Mouse (Mus musculus): ENCODE results near the gene Arl4d. TPM values are rescaled to one million over a fixed set of nuclear protein-coding genes. Genes with fewer than 3 reads are reported as not detected.
"Not testable (repeated sequence)": the region's sequence is repeated elsewhere in the genome, so short reads cannot be mapped to it uniquely, and the experiment has no call there.

Arl4d gene
- polyA plus RNA-seq (2014; fragmentation: Nextera tagmentation; extraction: Ambion mirVana) = 5.6 and 5.9 TPM in 2 replicates

- Histone ChIP-seq H3K9ac (peak within 1 kb of the TSS; percentile 70), H3K9me3 (ENCODE audit: control insufficient read depth, low read length) (no peaks in the 10 kb centered on the region), H3K4me1 (replicated peaks; ENCODE audit: control insufficient read depth, insufficient read depth, low read length) (peaks cover 7% of the 10 kb centered on the region), H3K27me3 (ENCODE audit: control insufficient read depth, insufficient read depth, low read length) (no peaks in the 10 kb centered on the region), H3K36me3 (replicated peaks; ENCODE audit: control insufficient read depth, insufficient read depth) (no peaks in the 10 kb centered on the region), H3K4me3 (replicated peaks; ENCODE audit: low read length) (peak within 1 kb of the TSS; percentile 52), H3K4me2 (replicated peaks) (peak within 1 kb of the TSS; percentile 63), H3K27ac (peak within 1 kb of the TSS; percentile 83)
- DNase-seq (ENCODE audit: low spot score) (peak; percentile 98), ATAC-seq (ENCODE audit: low FRiP score) (peak; percentile 95)
- WGBS = 7% methylated on average over 34 of the region's 34 CpGs
These were observed at the start of gene Arl4d for GRCm38 (mm10) chr11:101664825-101665635. Gene Arl4d (plus strand): TSS chr11:101665541.

- ATAC-seq (ENCODE audit: low FRiP score) = no peak
- DNase-seq (ENCODE audit: low spot score) = no peak
- no peaks in the 10 kb centered on the region for H3K36me3 ChIP-seq (replicated peaks; ENCODE audit: control insufficient read depth, insufficient read depth)
- H3K9me3 ChIP-seq (ENCODE audit: control insufficient read depth, low read length) = no peaks in the 10 kb centered on the region
- no peak overlapping the region for H3K9ac ChIP-seq
- 91% methylated on average over 8 of the region's 8 CpGs for WGBS
- no peaks in the 10 kb centered on the region for H3K27me3 ChIP-seq (ENCODE audit: control insufficient read depth, insufficient read depth, low read length)
- H3K4me2 ChIP-seq (replicated peaks) = no peak overlapping the region
- H3K27ac ChIP-seq = no peak overlapping the region
- peaks cover 4% of the 10 kb centered on the region; the same call in 1 of the 2 replicates for H3K4me1 ChIP-seq (replicated peaks; ENCODE audit: control insufficient read depth, insufficient read depth, low read length)
- no peak overlapping the region for H3K4me3 ChIP-seq (replicated peaks; ENCODE audit: low read length)
These were observed 49.2 kb upstream of the Arl4d start for GRCm38 (mm10) chr11:101616104-101616503.

- Histone ChIP-seq H3K27ac (no peak overlapping the region), H3K4me2 (replicated peaks) (peak overlapping the region; percentile 43), H3K4me1 (replicated peaks; ENCODE audit: control insufficient read depth, insufficient read depth, low read length) (peaks cover 4% of the 10 kb centered on the region; the same call in 1 of the 2 replicates), H3K4me3 (replicated peaks; ENCODE audit: low read length) (no peak overlapping the region), H3K9ac (no peak overlapping the region), H3K27me3 (ENCODE audit: control insufficient read depth, insufficient read depth, low read length) (no peaks in the 10 kb centered on the region), H3K36me3 (replicated peaks; ENCODE audit: control insufficient read depth, insufficient read depth) (no peaks in the 10 kb centered on the region), H3K9me3 (ENCODE audit: control insufficient read depth, low read length) (no peaks in the 10 kb centered on the region)
- ATAC-seq (ENCODE audit: low FRiP score) = no peak
- WGBS = 17% methylated on average over 18 of the region's 18 CpGs
- no peak for DNase-seq (ENCODE audit: low spot score)
These were observed 48.2 kb upstream of the Arl4d start for GRCm38 (mm10) chr11:101616948-101617767.

GRCm38 (mm10) chr11:101617849-101618248 is 47.5 kb upstream of the Arl4d start:
- H3K4me2 ChIP-seq (replicated peaks) = peak overlapping the region; percentile 43
- no peak overlapping the region for H3K9ac ChIP-seq
- no peak overlapping the region for H3K4me3 ChIP-seq (replicated peaks; ENCODE audit: low read length)
- 2% methylated on average over 8 of the region's 8 CpGs for WGBS
- DNase-seq (ENCODE audit: low spot score) = peak; percentile 73
- no peaks in the 10 kb centered on the region for H3K9me3 ChIP-seq (ENCODE audit: control insufficient read depth, low read length)
- peak overlapping the region; percentile 21; the same call in 1 of the 2 replicates for H3K27ac ChIP-seq
- H3K27me3 ChIP-seq (ENCODE audit: control insufficient read depth, insufficient read depth, low read length) = no peaks in the 10 kb centered on the region
- peak; percentile 46; the same call in 1 of the 2 replicates for ATAC-seq (ENCODE audit: low FRiP score)
- H3K4me1 ChIP-seq (replicated peaks; ENCODE audit: control insufficient read depth, insufficient read depth, low read length) = peaks cover 4% of the 10 kb centered on the region; the same call in 1 of the 2 replicates
- H3K36me3 ChIP-seq (replicated peaks; ENCODE audit: control insufficient read depth, insufficient read depth) = no peaks in the 10 kb centered on the region

- H3K4me3 ChIP-seq (replicated peaks; ENCODE audit: low read length) = no peak overlapping the region
- no peak overlapping the region for H3K27ac ChIP-seq
- DNase-seq (ENCODE audit: low spot score) = no peak
- H3K4me2 ChIP-seq (replicated peaks) = no peak overlapping the region
- H3K4me1 ChIP-seq (replicated peaks; ENCODE audit: control insufficient read depth, insufficient read depth, low read length) = peaks cover 4% of the 10 kb centered on the region; the same call in 1 of the 2 replicates
- no peaks in the 10 kb centered on the region for H3K36me3 ChIP-seq (replicated peaks; ENCODE audit: control insufficient read depth, insufficient read depth)
- ATAC-seq (ENCODE audit: low FRiP score) = no peak
- no peaks in the 10 kb centered on the region for H3K9me3 ChIP-seq (ENCODE audit: control insufficient read depth, low read length)
- WGBS = 71% methylated on average over 3 of the region's 3 CpGs
- no peak overlapping the region for H3K9ac ChIP-seq
- no peaks in the 10 kb centered on the region for H3K27me3 ChIP-seq (ENCODE audit: control insufficient read depth, insufficient read depth, low read length)
These were observed 46.7 kb upstream of the Arl4d start for GRCm38 (mm10) chr11:101618596-101618995.

- 92% methylated on average over 10 of the region's 11 CpGs for WGBS
- not testable (repeated sequence) for DNase-seq (ENCODE audit: low spot score); H3K27ac ChIP-seq
These were observed 45.2 kb upstream of the Arl4d start for GRCm38 (mm10) chr11:101620022-101620655.

GRCm38 (mm10) chr11:101626649-101626994 is 38.7 kb upstream of the Arl4d start:
- DNase-seq (ENCODE audit: low spot score) = no peak

More at GRCm38 (mm10) chr11:101620022-101620655, 45.2 kb upstream of the Arl4d start:
- not testable (repeated sequence) for H3K27me3 ChIP-seq (ENCODE audit: control insufficient read depth, insufficient read depth, low read length); H3K4me2 ChIP-seq (replicated peaks); H3K4me3 ChIP-seq (replicated peaks; ENCODE audit: low read length); H3K4me1 ChIP-seq (replicated peaks; ENCODE audit: control insufficient read depth, insufficient read depth, low read length); ATAC-seq (ENCODE audit: low FRiP score); H3K9ac ChIP-seq; H3K9me3 ChIP-seq (ENCODE audit: control insufficient read depth, low read length); H3K36me3 ChIP-seq (replicated peaks; ENCODE audit: control insufficient read depth, insufficient read depth)

GRCm38 (mm10) chr11:101626995-101627856 is 38.1 kb upstream of the Arl4d start, which contains the start of gene Rdm1:
Gene Rdm1 (plus strand): TSS chr11:101627195.
- Histone ChIP-seq H3K4me2 (replicated peaks) (peak within 1 kb of the TSS; percentile 84), H3K36me3 (replicated peaks; ENCODE audit: control insufficient read depth, insufficient read depth) (no peaks in the 10 kb centered on the region), H3K9ac (peak within 1 kb of the TSS; percentile 70), H3K27me3 (ENCODE audit: control insufficient read depth, insufficient read depth, low read length) (no peaks in the 10 kb centered on the region), H3K9me3 (ENCODE audit: control insufficient read depth, low read length) (no peaks in the 10 kb centered on the region), H3K4me1 (replicated peaks; ENCODE audit: control insufficient read depth, insufficient read depth, low read length) (peaks cover 8% of the 10 kb centered on the region), H3K27ac (peak within 1 kb of the TSS; percentile 91), H3K4me3 (replicated peaks; ENCODE audit: low read length) (peak within 1 kb of the TSS; percentile 56)
- peak; percentile 79 for DNase-seq (ENCODE audit: low spot score)
- WGBS = under 1% methylated on average over 33 of the region's 34 CpGs
- ATAC-seq (ENCODE audit: low FRiP score) = peak; percentile 83

More at GRCm38 (mm10) chr11:101626649-101626994, 38.7 kb upstream of the Arl4d start:
- Histone ChIP-seq H3K9me3 (ENCODE audit: control insufficient read depth, low read length) (no peaks in the 10 kb centered on the region), H3K4me1 (replicated peaks; ENCODE audit: control insufficient read depth, insufficient read depth, low read length) (peaks cover 8% of the 10 kb centered on the region), H3K9ac (peak overlapping the region; percentile 58), H3K27ac (peak overlapping the region; percentile 91), H3K4me2 (replicated peaks) (peak overlapping the region; percentile 84), H3K27me3 (ENCODE audit: control insufficient read depth, insufficient read depth, low read length) (no peaks in the 10 kb centered on the region), H3K36me3 (replicated peaks; ENCODE audit: control insufficient read depth, insufficient read depth) (no peaks in the 10 kb centered on the region), H3K4me3 (replicated peaks; ENCODE audit: low read length) (peak overlapping the region; percentile 34)
- ATAC-seq (ENCODE audit: low FRiP score) = peak; percentile 31
- 4% methylated on average over 8 of the region's 8 CpGs for WGBS
